Mouse (Mus musculus) spleen, postnatal 36 days (tissue): ENCODE data around the gene Phtf2.
"Not testable (repeated sequence)": the region's sequence is repeated elsewhere in the genome, so short reads cannot be mapped to it uniquely, and the experiment has no call there.

Experiments used
- DNase-seq, 2 experiments: peaks; one replicate each; pipeline ENCODE4 v3.0.0; 2022; ENCODE audit warnings: low spot score in 2 of 2, mixed read lengths in 1 of 2

Gene Phtf2

DNA sequence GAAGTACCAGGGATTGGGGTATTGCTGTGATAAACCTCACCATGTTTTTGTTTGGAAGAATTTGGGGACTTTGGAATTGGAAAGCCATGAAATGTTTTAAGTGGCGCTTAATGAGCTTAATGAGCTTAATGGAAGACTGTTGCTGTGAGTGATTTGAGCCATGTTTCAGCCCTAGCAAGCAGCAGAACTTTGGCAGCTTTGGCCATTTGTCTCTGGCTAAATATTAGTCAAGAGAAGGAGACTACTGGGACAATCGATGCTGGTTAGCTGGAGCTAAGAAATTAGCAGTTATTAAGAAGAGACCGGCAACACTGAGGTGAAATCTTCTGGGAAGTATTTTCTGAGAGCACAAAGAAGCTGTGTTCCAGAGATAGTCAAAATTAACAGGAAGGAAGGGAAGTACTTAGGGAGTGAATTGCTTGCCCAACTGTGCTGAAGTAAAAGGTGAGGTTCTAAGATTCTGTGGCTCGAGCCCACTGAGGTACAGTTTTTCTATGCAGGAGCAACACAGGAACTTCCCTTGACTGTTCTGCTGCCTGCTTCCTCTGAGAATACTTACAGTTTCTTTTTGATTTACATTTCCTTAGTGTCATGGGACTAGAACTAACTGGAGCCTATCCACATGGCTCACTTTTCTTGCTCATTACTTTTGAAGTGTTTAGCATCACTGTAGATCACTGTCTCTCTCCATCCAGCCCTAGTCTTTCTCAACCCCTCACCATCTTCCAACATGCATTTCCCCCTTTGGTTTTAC is 17.5 kb downstream of the Phtf2 start:
- DNase-seq: peak; percentile 62 to 64

- DNase-seq: no peak
Observed at GRCm38 (mm10) chr5:20861901-20862300, 20.0 kb downstream of the Phtf2 start.

- no peak for DNase-seq
Observed at GRCm38 (mm10) chr5:20860565-20860964, 21.4 kb downstream of the Phtf2 start.

DNA sequence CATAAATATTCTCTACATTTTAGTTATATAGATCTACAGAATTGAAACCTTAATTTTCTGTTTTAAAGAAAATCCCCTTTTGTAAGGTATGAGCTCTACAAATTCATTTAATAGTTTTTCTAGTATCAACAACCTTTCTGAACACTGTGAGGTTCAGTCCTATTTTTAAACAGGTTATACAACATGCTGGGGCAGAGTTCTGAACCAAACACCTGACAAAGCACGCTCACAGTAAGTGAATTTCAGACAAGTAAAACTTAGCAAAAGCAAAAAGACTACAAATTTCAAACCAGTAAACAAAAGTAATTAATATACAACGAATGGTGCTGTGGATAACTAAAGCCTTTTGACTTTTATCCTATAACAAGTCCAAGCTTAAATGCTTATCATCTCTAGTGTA is 23.5 kb downstream of the Phtf2 start:
- no peak for DNase-seq

GRCm38 (mm10) chr5:20855066-20855465 is 26.9 kb downstream of the Phtf2 start:
- peak in 1 of 2 experiments; percentile 19 for DNase-seq

- no peak for DNase-seq
Observed at GRCm38 (mm10) chr5:20847010-20847409, 34.9 kb downstream of the Phtf2 start.

DNA sequence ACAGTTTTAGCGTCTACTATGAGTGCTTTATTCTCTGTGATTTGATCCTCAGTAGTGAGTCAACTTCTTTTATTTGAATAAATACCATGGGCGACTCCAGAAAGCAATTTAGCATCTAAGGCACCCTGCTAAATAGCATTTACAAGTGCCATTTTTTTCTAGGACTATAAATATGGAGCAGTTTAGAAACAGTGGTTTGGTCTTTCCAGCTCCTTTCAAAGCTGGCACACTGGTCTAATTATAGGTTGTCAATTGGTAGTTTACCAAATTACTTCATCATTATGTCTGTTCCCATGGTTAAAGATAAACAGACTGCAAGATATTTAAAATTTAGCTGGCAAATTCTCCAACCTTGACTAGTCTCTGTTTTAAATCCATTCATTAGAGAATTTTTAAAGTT is 38.1 kb downstream of the Phtf2 start:
- DNase-seq: no peak

- DNase-seq: no peak
Observed at GRCm38 (mm10) chr5:20843405-20843804, 38.5 kb downstream of the Phtf2 start.

GRCm38 (mm10) chr5:20837082-20837481 is 44.8 kb downstream of the Phtf2 start:
- DNase-seq: no peak

DNA sequence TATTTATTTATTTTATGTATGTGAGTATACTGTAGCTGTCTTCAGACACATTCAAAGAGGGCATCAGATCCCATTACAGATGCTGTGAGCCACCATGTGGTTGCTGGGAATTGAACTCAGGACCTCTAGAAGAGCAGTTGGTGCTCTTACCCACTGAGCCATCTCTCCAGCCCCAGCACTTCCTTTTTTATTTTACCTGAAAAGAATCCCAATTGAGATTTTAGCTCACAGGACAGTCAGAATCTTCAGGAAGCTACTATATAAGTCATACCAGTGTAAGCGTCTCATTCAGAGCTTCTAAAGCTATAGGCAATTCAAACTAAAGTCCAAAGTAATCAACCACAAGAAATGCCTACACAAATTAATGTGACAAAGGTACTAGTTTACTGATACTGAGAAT is 47.5 kb downstream of the Phtf2 start:
- DNase-seq: no peak

GRCm38 (mm10) chr5:20831433-20831832 is 50.5 kb downstream of the Phtf2 start:
- DNase-seq: no peak

DNA sequence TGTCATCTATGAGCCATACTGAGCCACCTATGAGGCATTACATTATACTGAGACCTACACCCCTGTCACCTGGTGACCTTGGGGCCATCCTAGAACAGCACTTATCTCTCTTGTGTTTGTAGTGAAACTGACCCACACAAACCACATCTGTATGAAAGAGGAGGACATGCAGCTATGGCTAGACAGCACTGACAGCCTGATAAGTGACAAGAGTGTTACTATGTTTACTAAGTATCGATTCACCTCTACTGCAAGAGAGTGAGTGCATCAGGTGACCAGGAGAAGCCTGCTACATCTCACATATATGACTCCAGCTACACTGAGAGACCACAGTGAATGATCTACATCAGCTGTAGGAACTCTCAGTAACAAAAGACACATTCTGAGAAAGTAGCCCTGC is 51.2 kb downstream of the Phtf2 start:
- DNase-seq: no peak

- DNase-seq: no peak
Observed at GRCm38 (mm10) chr5:20821647-20822046, 60.3 kb downstream of the Phtf2 start.

- DNase-seq: no peak
Observed at GRCm38 (mm10) chr5:20821122-20821521, 60.8 kb downstream of the Phtf2 start.

DNA sequence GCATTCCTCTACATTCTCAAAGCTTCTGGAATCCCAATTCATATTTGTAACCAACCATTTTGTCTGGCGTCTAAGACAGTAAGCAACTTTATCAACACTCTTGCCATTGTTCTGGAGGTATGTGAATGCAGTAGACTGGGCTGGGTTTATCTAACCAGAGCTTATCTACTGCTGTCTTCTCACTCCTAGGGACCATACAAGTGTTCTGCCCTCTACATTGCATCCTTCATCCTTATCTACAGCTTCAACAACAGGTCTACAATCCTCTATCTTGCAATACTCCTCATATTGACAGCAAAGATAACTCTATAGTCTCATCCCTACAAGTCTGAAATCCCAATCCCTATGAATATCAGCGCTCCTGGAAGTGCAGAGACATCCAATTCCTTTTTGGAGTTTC is 66.8 kb downstream of the Phtf2 start:
- no peak for DNase-seq

DNA sequence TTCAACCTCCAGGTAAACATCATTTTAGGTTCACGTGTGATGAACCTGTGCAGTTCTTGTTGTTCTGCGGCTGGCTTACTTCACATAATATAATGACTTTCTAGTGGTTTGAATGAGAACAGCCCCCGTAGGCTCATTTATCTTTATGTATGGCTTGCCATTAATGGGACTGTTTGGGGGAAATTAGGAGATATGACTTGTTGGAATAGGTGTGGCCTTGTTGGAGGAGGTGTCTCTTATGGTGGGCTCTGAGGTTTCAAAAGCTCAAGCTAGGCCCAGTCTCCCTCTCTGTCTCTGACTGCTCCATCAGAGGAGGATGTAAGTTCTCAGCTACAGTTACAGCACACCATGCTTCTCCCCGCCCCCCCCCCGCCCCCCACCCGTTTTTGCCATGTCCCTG is 71.5 kb downstream of the Phtf2 start:
- DNase-seq: no peak

DNA sequence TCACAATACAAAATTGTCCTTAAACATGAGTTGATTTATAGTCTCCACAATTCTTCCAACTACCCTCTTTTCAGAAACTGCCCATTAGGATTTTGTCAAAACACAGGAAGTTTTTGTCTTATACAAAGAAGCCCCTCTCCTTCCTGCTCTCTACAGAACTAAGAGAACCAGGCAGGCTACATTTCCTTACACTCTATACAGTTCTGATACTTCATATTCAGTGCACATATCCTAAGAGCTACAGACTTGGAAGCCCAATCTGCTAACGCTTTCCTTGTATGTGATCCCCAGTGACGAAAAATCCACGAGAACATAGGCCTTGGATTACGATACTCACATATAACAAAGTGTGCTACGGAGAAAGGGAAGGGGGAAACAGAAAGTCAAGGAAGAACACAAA is 86.0 kb downstream of the Phtf2 start:
- no peak for DNase-seq

- DNase-seq: peak; percentile 39 to 40
Observed at GRCm38 (mm10) chr5:20791793-20792554, 90.0 kb downstream of the Phtf2 start.

DNA sequence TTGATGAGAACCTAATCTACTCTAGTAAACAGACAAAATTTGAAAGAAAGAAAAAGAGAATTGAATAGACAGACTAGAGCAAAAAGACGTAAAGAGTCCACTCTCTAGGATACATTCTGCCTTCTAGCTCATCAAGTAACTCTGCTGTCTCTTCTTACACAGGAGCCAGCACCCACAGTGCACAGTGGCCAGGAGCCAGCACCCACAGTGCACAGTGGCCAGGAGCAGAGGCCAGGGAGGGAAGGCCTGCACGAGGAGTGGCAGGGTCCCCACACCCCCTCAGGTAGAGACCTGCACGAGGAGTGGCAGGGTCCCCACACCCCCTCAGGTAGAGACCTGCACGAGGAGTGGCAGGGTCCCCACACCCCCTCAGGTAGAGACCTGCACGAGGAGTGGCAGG is 95.5 kb downstream of the Phtf2 start:
- DNase-seq: not testable (repeated sequence)

DNA sequence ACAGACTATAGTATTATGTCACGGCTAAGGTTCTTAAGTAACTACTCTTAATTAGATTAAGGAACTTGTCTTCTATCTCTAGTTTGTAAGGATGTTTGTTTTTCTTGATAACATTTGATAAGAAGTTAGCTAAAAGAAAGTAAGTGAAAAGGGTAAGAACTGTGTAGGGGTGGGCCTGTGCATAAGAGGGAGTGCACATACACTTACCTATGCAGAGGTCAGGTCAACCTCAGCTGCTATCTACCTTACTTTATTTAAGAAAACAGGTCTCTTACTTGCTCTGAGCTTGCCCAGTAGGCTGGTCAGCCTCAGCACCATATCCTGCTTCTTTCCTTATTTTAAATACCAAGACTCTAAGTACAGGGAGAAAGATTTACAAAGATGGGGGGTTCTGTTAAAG is 100.8 kb downstream of the Phtf2 start:
- DNase-seq: no peak

GRCm38 (mm10) chr5:20779191-20779590 is 102.7 kb downstream of the Phtf2 start:
- DNase-seq: no peak

- DNase-seq: no peak
Observed at GRCm38 (mm10) chr5:20778274-20778984, 103.5 kb downstream of the Phtf2 start.

DNA sequence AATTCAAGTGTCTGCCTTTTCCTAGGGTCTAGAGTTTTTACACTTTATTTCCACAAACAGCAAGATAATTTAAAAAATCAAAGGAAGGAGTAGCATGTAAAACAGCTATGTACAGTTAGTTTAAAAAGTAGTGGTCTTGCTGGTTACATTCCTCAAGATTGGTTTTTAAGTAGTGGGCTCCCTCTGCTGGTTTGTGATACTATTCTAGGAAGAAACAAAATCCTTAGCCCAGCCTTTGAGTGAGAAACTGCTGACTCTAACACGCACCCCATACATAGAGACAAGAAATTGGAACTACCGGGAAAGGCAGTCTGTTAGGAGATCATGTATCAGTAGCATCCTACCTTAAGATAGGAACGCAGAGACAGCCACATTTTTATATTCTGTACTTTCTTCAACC is 108.6 kb downstream of the Phtf2 start:
- peak in 1 of 2 experiments; percentile 18 for DNase-seq
